Comparison of ENCODE assay signal across 25 mouse cellular contexts in genomic region chr1:35763051-35763450, GRCm38 (mm10).
DNase-seq lines count a peak whose midpoint lies in the region; ATAC-seq lines count a peak whose summit lies in the region.
"Had no signal": no experiment of that assay in that cellular context is flagged by ENCODE, and none has a peak within 500 bp of the region (broad histone marks: within the 10 kb centered on the region; RNA-seq: fewer than 3 reads in every experiment).

No protein-coding gene starts in this region.

- H3K4me1 ChIP-seq in hindbrain, embryonic 13.5 days (replicated peaks) = no peaks in the 10 kb centered on the region
- H3K4me1 ChIP-seq in hindbrain, embryonic 16.5 days (ENCODE audit: control insufficient read depth, insufficient read depth, low read depth, low read length) = no peaks in the 10 kb centered on the region
- no peaks in the 10 kb centered on the region for H3K4me1 ChIP-seq in lung, embryonic 15.5 days
- H3K4me1 ChIP-seq: forebrain, embryonic 12.5 days; hindbrain, embryonic 10.5 days; intestine, embryonic 15.5 days had no signal

- WGBS in hindbrain, embryonic 13.5 days = 91% methylated on average over 9 of the region's 9 CpGs
- 85% methylated on average over 9 of the region's 9 CpGs for WGBS in hindbrain, embryonic 16.5 days
- WGBS in lung, embryonic 15.5 days = 85% methylated on average over 9 of the region's 9 CpGs

- no peaks in the 10 kb centered on the region for H3K36me3 ChIP-seq in hindbrain, embryonic 13.5 days
- H3K36me3 ChIP-seq in hindbrain, embryonic 16.5 days (ENCODE audit: control insufficient read depth, insufficient read depth, low read length) = no peaks in the 10 kb centered on the region
- H3K36me3 ChIP-seq in lung, embryonic 15.5 days = no peaks in the 10 kb centered on the region
- H3K36me3 ChIP-seq: embryonic facial prominence, embryonic 13.5 days; forebrain, embryonic 12.5 days; hindbrain, embryonic 10.5 days; intestine, embryonic 15.5 days had no signal

- H3K27ac ChIP-seq in hindbrain, embryonic 13.5 days = no peak overlapping the region
- H3K27ac ChIP-seq in hindbrain, embryonic 16.5 days (ENCODE audit: low read depth, low read length) = no peak overlapping the region
- no peak overlapping the region for H3K27ac ChIP-seq in lung, embryonic 15.5 days
- H3K27ac ChIP-seq: embryonic facial prominence, embryonic 13.5 days; forebrain, embryonic 12.5 days; heart, adult 2 months; hindbrain, embryonic 10.5 days; intestine, embryonic 15.5 days had no signal

- no peak overlapping the region for H3K9ac ChIP-seq in hindbrain, embryonic 13.5 days
- H3K9ac ChIP-seq in hindbrain, embryonic 16.5 days (ENCODE audit: low read depth, low read length) = no peak overlapping the region
- no peak overlapping the region for H3K9ac ChIP-seq in lung, embryonic 15.5 days
- H3K9ac ChIP-seq: embryonic facial prominence, embryonic 13.5 days; forebrain, embryonic 12.5 days; intestine, embryonic 15.5 days; liver, postnatal 0 days had no signal

- H3K4me3 ChIP-seq in hindbrain, embryonic 13.5 days = no peak overlapping the region
- no peak overlapping the region for H3K4me3 ChIP-seq in hindbrain, embryonic 16.5 days (ENCODE audit: low read length)
- H3K4me3 ChIP-seq in lung, embryonic 15.5 days = no peak overlapping the region
- H3K4me3 ChIP-seq: embryonic facial prominence, embryonic 13.5 days; erythroblast, embryonic 14.5 days; forebrain, embryonic 12.5 days; heart, adult 2 months; hindbrain, embryonic 10.5 days; intestine, embryonic 15.5 days; megakaryocyte, embryonic 14.5 days had no signal

- no peak for DNase-seq in lung, postnatal 36 days
- peak; percentile 40 for DNase-seq in testis, postnatal 10 days (ENCODE audit: low spot score)
- no peak for DNase-seq in testis, postnatal 14 days (ENCODE audit: low spot score)
- no peak for DNase-seq in ovary, adult 18-20 months (ENCODE audit: low spot score)
- DNase-seq: B cell, adult 2 months; cerebellum, adult 11-12 months; cerebellum, postnatal 10 days; gastrocnemius, postnatal 25 days; heart, adult 2 months; kidney, adult 9 months; kidney, postnatal 36 days; liver, postnatal 0 days; right cerebral cortex, postnatal 14 days; spleen, adult 18-20 months had no signal

- no peak overlapping the region for H3K4me2 ChIP-seq in hindbrain, embryonic 13.5 days
- H3K4me2 ChIP-seq in hindbrain, embryonic 16.5 days (ENCODE audit: low read length) = no peak overlapping the region
- no peak overlapping the region for H3K4me2 ChIP-seq in lung, embryonic 15.5 days
- H3K4me2 ChIP-seq: embryonic facial prominence, embryonic 13.5 days; forebrain, embryonic 12.5 days; intestine, embryonic 15.5 days; liver, embryonic 11.5 days had no signal

- no peaks in the 10 kb centered on the region for H3K27me3 ChIP-seq in hindbrain, embryonic 13.5 days
- H3K27me3 ChIP-seq in hindbrain, embryonic 16.5 days (replicated peaks; ENCODE audit: control insufficient read depth, insufficient read depth, low read length) = no peaks in the 10 kb centered on the region
- no peaks in the 10 kb centered on the region for H3K27me3 ChIP-seq in lung, embryonic 15.5 days
- H3K27me3 ChIP-seq: CH12.LX; embryonic facial prominence, embryonic 13.5 days; forebrain, embryonic 12.5 days; intestine, embryonic 15.5 days had no signal

- ATAC-seq in hindbrain, embryonic 13.5 days (ENCODE audit: low FRiP score) = peak; percentile 28; the same call in 1 of the 2 replicates
- ATAC-seq in hindbrain, embryonic 16.5 days = no peak
- ATAC-seq in lung, embryonic 15.5 days (ENCODE audit: borderline replicate concordance, extremely low read depth, low FRiP score, low TSS enrichment) = peak; percentile 47; the same call in 1 of the 2 replicates
- ATAC-seq: intestine, embryonic 15.5 days; liver, postnatal 0 days had no signal

- no peaks in the 10 kb centered on the region for H3K9me3 ChIP-seq in hindbrain, embryonic 13.5 days
- H3K9me3 ChIP-seq in hindbrain, embryonic 16.5 days (ENCODE audit: control insufficient read depth, low read length) = no peaks in the 10 kb centered on the region
- no peaks in the 10 kb centered on the region for H3K9me3 ChIP-seq in lung, embryonic 15.5 days
- H3K9me3 ChIP-seq: embryonic facial prominence, embryonic 13.5 days; forebrain, embryonic 12.5 days; hindbrain, embryonic 10.5 days; intestine, embryonic 15.5 days had no signal
